Mouse (Mus musculus) cerebellum, postnatal 4 days (tissue): ENCODE results near the gene Tmeff2.
A peak's percentile ranks its signal among the peaks of the same experiment; 100 is the strongest.

ENCODE experiments used
- DNase-seq, 2 experiments: peaks; one replicate each; pipeline ENCODE4 v3.0.0; 2022; ENCODE audit warnings: low spot score in 2 of 2, mixed read lengths in 1 of 2

Gene Tmeff2

GRCm38 (mm10) chr1:51199088-51199830, 298.8 kb downstream of the Tmeff2 start:
- no peak for DNase-seq

- DNase-seq: no peak
Measured at GRCm38 (mm10) chr1:51199954-51200353, 299.5 kb downstream of the Tmeff2 start.

GRCm38 (mm10) chr1:51215631-51216030, 315.2 kb downstream of the Tmeff2 start:
- no peak for DNase-seq

GRCm38 (mm10) chr1:51216292-51217050, 316.0 kb downstream of the Tmeff2 start:
- DNase-seq: peak in 1 of 2 experiments; percentile 27

GRCm38 (mm10) chr1:51217227-51217626, 316.8 kb downstream of the Tmeff2 start:
- no peak for DNase-seq

GRCm38 (mm10) chr1:51225156-51225555, 324.7 kb downstream of the Tmeff2 start:
- DNase-seq: no peak
